Mouse (Mus musculus): ENCODE data around the gene Olfr455. TPM values are rescaled to one million over a fixed set of nuclear protein-coding genes. Genes with fewer than 3 reads are reported as not detected.

The Olfr455 gene
- total and polyA plus RNA-seq, 2 experiments from 2014 or later = not detected

DNA sequence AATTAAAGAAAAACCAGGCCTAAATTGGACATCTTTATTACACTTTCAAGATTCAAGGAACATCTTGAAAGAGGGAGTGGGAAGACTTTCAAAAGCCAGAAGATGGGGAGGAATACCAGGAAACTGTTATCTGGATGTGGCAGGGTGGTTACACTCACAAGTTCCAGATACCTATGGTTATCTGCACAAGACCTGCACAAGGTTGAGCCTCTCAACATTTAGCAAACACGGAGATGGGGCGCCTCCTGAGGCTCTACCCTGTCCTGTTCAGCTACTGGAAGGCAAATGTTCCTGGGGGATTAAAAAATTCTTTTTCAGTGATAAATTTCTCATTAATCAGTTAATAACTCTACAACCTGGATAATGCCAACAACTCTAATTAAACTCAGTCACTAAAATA, 30.0 kb upstream of the Olfr455 start:
- no peak overlapping the region for H3K27ac ChIP-seq (ENCODE audit: low read depth, low read length)
- WGBS = 96% methylated on average over 2 of the region's 2 CpGs
- no peaks in the 10 kb centered on the region for H3K4me1 ChIP-seq (ENCODE audit: insufficient read depth, low read length)
- no peak overlapping the region for H3K9ac ChIP-seq (replicated peaks; ENCODE audit: low read length, poor library complexity, severe bottlenecking)
- H3K4me3 ChIP-seq (ENCODE audit: low read depth, low read length) = no peak overlapping the region
- no peaks in the 10 kb centered on the region for H3K36me3 ChIP-seq (ENCODE audit: insufficient read depth, low read length)
- H3K27me3 ChIP-seq (ENCODE audit: insufficient read depth, low read length) = no peaks in the 10 kb centered on the region
- no peak for TF ChIP-seq CTCF (IDR thresholded peaks at IDR 0.05)
- H3K9me3 ChIP-seq (ENCODE audit: low read length) = no peaks in the 10 kb centered on the region
- no peak for DNase-seq (ENCODE audit: low spot score)
- no peak for ATAC-seq (ENCODE audit: low FRiP score)
- H3K4me2 ChIP-seq (ENCODE audit: low read depth, low read length, poor library complexity, severe bottlenecking) = no peak overlapping the region

DNA sequence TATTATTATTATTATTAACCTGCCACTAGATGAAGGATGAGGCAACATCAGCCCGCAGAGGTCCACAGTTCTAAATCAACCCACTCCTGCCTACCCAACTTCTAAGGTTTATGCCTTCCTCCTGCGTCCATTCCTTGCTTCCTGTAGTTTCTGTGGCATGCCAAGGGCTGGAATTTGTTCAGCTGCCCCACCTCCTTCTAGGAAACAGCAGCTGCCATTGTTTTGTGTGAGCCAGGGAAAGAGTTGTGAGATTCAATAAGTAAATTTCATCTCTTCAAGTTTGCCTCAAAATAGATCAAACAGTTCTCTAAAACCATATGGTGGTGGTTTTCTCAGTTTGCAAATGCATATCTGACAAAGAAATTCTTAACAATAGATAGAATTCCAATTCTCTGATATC, 20.8 kb upstream of the Olfr455 start:
- H3K36me3 ChIP-seq (ENCODE audit: insufficient read depth, low read length) = no peaks in the 10 kb centered on the region
- no peak for ATAC-seq (ENCODE audit: low FRiP score)
- no peak for DNase-seq (ENCODE audit: low spot score)
- no peaks in the 10 kb centered on the region for H3K9me3 ChIP-seq (ENCODE audit: low read length)
- no peaks in the 10 kb centered on the region for H3K27me3 ChIP-seq (ENCODE audit: insufficient read depth, low read length)
- TF ChIP-seq CTCF (IDR thresholded peaks at IDR 0.05) = no peak
- no peak overlapping the region for H3K27ac ChIP-seq (ENCODE audit: low read depth, low read length)
- 73% methylated on average over 2 of the region's 2 CpGs for WGBS
- no peak overlapping the region for H3K4me3 ChIP-seq (ENCODE audit: low read depth, low read length)
- H3K4me2 ChIP-seq (ENCODE audit: low read depth, low read length, poor library complexity, severe bottlenecking) = no peak overlapping the region
- no peaks in the 10 kb centered on the region for H3K4me1 ChIP-seq (ENCODE audit: insufficient read depth, low read length)
- no peak overlapping the region for H3K9ac ChIP-seq (replicated peaks; ENCODE audit: low read length, poor library complexity, severe bottlenecking)

DNA sequence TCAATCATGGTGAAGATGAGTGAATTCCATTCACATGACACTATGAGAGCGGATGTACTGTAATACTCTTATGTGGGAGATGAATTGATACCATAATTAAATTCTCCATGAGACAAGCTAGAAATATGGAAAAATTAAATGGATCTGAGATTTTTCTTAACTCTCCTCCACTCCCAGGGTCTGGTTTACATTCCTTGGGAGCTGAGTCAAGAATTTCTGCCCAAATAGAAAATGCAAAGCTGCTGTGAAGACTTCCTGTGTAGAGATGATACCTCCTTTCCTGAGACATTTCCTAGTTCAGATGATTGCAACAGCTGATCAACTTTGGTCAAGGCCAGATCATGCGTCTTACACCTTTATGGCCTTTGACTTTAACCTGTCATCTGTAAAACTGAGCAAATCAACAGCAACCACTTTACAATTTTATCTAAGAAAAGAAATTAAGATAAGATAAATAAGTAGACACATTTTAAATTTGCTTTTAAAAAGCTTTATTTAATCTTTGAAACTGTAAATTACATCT, 18.8 kb upstream of the Olfr455 start:
- 94% methylated on average over 2 of the region's 2 CpGs for WGBS
- ATAC-seq (ENCODE audit: low FRiP score) = no peak
- TF ChIP-seq CTCF (IDR thresholded peaks at IDR 0.05) = no peak
- DNase-seq (ENCODE audit: low spot score) = no peak
- H3K9ac ChIP-seq (replicated peaks; ENCODE audit: low read length, poor library complexity, severe bottlenecking) = no peak overlapping the region
- no peaks in the 10 kb centered on the region for H3K9me3 ChIP-seq (ENCODE audit: low read length)
- H3K27ac ChIP-seq (ENCODE audit: low read depth, low read length) = no peak overlapping the region
- H3K4me3 ChIP-seq (ENCODE audit: low read depth, low read length) = no peak overlapping the region
- no peaks in the 10 kb centered on the region for H3K36me3 ChIP-seq (ENCODE audit: insufficient read depth, low read length)
- H3K4me1 ChIP-seq (ENCODE audit: insufficient read depth, low read length) = no peaks in the 10 kb centered on the region
- H3K27me3 ChIP-seq (ENCODE audit: insufficient read depth, low read length) = no peaks in the 10 kb centered on the region
- no peak overlapping the region for H3K4me2 ChIP-seq (ENCODE audit: low read depth, low read length, poor library complexity, severe bottlenecking)

DNA sequence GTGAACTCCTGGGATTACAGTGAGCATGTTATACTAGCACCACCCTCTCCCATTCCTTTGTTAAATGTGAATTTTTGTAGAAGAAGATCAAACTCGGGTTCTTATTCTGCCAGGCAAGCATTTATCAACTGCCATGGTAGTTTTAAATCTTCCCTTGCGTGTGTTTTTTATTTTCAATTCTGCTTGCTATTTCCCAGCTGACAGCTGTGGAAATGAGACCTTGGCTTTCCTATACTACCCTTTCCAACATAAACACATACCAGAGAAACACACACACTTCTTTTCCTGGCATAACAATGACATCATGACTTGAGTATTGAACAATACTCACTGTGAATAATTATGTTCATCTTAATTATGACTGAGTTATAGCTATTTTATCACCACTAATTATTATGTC, 14.9 kb upstream of the Olfr455 start:
- Histone ChIP-seq H3K27me3 (ENCODE audit: insufficient read depth, low read length) (no peaks in the 10 kb centered on the region), H3K9me3 (ENCODE audit: low read length) (no peaks in the 10 kb centered on the region), H3K36me3 (ENCODE audit: insufficient read depth, low read length) (no peaks in the 10 kb centered on the region), H3K4me3 (ENCODE audit: low read depth, low read length) (no peak overlapping the region), H3K4me2 (ENCODE audit: low read depth, low read length, poor library complexity, severe bottlenecking) (no peak overlapping the region), H3K9ac (replicated peaks; ENCODE audit: low read length, poor library complexity, severe bottlenecking) (no peak overlapping the region), H3K27ac (ENCODE audit: low read depth, low read length) (no peak overlapping the region), H3K4me1 (ENCODE audit: insufficient read depth, low read length) (no peaks in the 10 kb centered on the region)
- no peak for DNase-seq (ENCODE audit: low spot score)
- TF ChIP-seq CTCF (IDR thresholded peaks at IDR 0.05) = no peak
- no peak for ATAC-seq (ENCODE audit: low FRiP score)
- 58% methylated on average over 2 of the region's 2 CpGs for WGBS

DNA sequence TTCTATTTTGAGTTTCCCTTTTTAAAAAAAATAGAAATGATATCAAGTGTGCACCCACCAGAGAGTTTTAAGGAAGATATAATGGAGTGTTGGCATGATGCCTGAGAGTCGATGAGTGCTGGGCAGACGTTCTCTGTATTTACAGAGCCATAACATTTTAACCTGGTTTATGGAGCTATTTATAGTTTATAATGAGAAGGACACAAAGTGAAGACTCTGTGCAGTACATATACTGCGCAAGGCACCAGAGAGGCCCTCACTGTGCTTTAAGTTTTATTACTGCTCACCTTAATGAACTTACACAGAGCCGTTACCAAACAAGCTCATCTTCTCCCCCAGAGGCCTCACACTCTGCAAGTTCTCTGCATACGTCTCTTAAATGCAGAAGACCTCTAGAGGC, 13.5 kb upstream of the Olfr455 start:
- no peak for TF ChIP-seq CTCF (IDR thresholded peaks at IDR 0.05)
- Histone ChIP-seq H3K4me3 (ENCODE audit: low read depth, low read length) (no peak overlapping the region), H3K27ac (ENCODE audit: low read depth, low read length) (no peak overlapping the region), H3K4me1 (ENCODE audit: insufficient read depth, low read length) (no peaks in the 10 kb centered on the region), H3K27me3 (ENCODE audit: insufficient read depth, low read length) (no peaks in the 10 kb centered on the region), H3K9me3 (ENCODE audit: low read length) (no peaks in the 10 kb centered on the region), H3K9ac (replicated peaks; ENCODE audit: low read length, poor library complexity, severe bottlenecking) (no peak overlapping the region), H3K4me2 (ENCODE audit: low read depth, low read length, poor library complexity, severe bottlenecking) (no peak overlapping the region), H3K36me3 (ENCODE audit: insufficient read depth, low read length) (no peaks in the 10 kb centered on the region)
- no peak for ATAC-seq (ENCODE audit: low FRiP score)
- 78% methylated on average over 5 of the region's 5 CpGs for WGBS
- DNase-seq (ENCODE audit: low spot score) = no peak

DNA sequence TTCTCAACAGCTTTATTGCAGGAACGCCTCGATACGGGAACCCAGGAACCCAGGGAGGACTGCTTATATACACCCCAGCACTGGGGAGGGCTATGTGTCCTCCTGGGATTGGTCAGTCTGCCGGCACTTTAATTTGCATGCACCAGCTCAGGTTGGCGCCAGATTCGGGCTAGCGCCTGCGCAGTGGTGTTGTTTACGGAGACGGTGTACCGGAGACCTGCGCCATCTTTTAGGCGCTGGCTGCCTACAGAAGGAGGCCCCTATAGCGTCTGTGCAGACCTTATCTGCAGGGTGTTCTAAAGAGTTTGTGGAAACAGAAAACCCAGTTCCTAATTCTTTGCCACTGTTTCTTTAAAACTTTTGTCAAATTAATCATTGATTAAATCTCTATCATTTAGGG, 11.3 kb upstream of the Olfr455 start:
- H3K4me3 ChIP-seq (ENCODE audit: low read depth, low read length) = no peak overlapping the region
- H3K36me3 ChIP-seq (ENCODE audit: insufficient read depth, low read length) = no peaks in the 10 kb centered on the region
- H3K9ac ChIP-seq (replicated peaks; ENCODE audit: low read length, poor library complexity, severe bottlenecking) = no peak overlapping the region
- no peaks in the 10 kb centered on the region for H3K27me3 ChIP-seq (ENCODE audit: insufficient read depth, low read length)
- H3K27ac ChIP-seq (ENCODE audit: low read depth, low read length) = no peak overlapping the region
- ATAC-seq (ENCODE audit: low FRiP score) (no peak), DNase-seq (ENCODE audit: low spot score) (no peak)
- TF ChIP-seq CTCF (IDR thresholded peaks at IDR 0.05) = no peak
- WGBS = 98% methylated on average over 14 of the region's 14 CpGs
- no peaks in the 10 kb centered on the region for H3K9me3 ChIP-seq (ENCODE audit: low read length)
- no peak overlapping the region for H3K4me2 ChIP-seq (ENCODE audit: low read depth, low read length, poor library complexity, severe bottlenecking)
- H3K4me1 ChIP-seq (ENCODE audit: insufficient read depth, low read length) = no peaks in the 10 kb centered on the region

All from midbrain, postnatal 0 days (tissue).